Mouse (Mus musculus) layer of hippocampus, adult 2 months (tissue): ENCODE measurements around the gene Polq. TPM values are rescaled to one million over a fixed set of nuclear protein-coding genes. Genes with fewer than 3 reads are reported as not detected.
A peak's percentile ranks its signal among the peaks of the same experiment; 100 is the strongest.

Experiments
- DNase-seq, 2 experiments: peaks; one replicate each; pipeline ENCODE4 v3.0.0; 2022; ENCODE audit warnings: low spot score in 2 of 2
- H3K27ac ChIP-seq: fragments of 200-600 bp; 2 replicates; pipeline ENCODE4 v1.8.1; 2022
- H3K4me3 ChIP-seq: fragments of 200-600 bp; 2 replicates; pipeline ENCODE4 v1.8.1; 2022; ENCODE audit warnings: mild to moderate bottlenecking
- CTCF ChIP-seq: fragments of 200-600 bp; conservative IDR thresholded peaks from 2 replicates; pipeline ENCODE4 v1.8.1; 2022; ENCODE audit warnings: antibody characterized with exemption, mild to moderate bottlenecking, moderate library complexity
- long read RNA-seq, 2 experiments: library from polyadenylated mRNA; stranded (forward); transcript quantifications; one replicate each; pipeline ENCODE4 v2.0.0; 2021; ENCODE audit warnings: borderline mapping rate in 2 of 2
- total RNA-seq, 2 experiments: library from RNA; stranded (reverse); gene quantifications; 2 replicates each; pipeline ENCODE4 v1.2.3; 2021

Gene Polq
- total RNA-seq: 1 to 10 TPM; 1.2 to 2.0 TPM
- long read RNA-seq, experiment 1: 0 reads
- long read RNA-seq, experiment 2: 0 reads

- peak within 1 kb of the TSS; percentile 66 for H3K4me3 ChIP-seq
- peak; percentile 22; the same call in 1 of the 2 replicates for TF ChIP-seq CTCF
- H3K27ac ChIP-seq: peak within 1 kb of the TSS; percentile 87
- peak; percentile 94 to 97 for DNase-seq
Observed at GRCm38 (mm10) chr16:37011061-37011921, at the start of gene Polq. Gene Polq, plus strand, starts transcription at chr16:37011786.

- Histone ChIP-seq H3K4me3 (no peak overlapping the region), H3K27ac (no peak overlapping the region)
- DNase-seq: no peak
- no peak for TF ChIP-seq CTCF
Observed at GRCm38 (mm10) chr16:36963415-36963814, 48.2 kb upstream of the Polq start.

GRCm38 (mm10) chr16:36979127-36979526 lies 32.5 kb upstream of the Polq start:
- Histone ChIP-seq H3K4me3 (no peak overlapping the region), H3K27ac (no peak overlapping the region)
- TF ChIP-seq CTCF: no peak
- DNase-seq: no peak

GRCm38 (mm10) chr16:36983796-36984195 lies 27.8 kb upstream of the Polq start:
- TF ChIP-seq CTCF: no peak
- H3K4me3 ChIP-seq: no peak overlapping the region
- H3K27ac ChIP-seq: no peak overlapping the region
- DNase-seq: no peak

DNA sequence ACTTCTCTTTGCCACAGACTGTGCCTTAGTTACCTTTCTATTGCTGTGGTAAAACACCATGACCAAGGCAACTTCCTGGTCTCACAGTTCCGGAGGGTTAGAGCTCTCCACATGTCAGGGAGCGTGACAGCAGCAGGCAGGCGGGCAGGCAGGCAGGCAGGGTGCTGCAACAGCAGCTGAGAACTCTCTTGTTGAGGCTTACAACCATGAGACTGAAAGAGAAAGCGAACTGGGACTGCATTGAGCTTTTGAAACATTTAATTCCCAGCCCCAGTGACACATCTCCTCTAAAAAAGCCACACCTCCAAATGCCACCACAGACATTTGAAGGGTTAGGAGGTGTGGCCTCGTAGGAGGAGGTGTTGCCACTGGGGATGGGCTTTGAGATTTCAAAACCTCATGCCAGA lies 25.9 kb upstream of the Polq start:
- Histone ChIP-seq H3K4me3 (no peak overlapping the region), H3K27ac (no peak overlapping the region)
- no peak for DNase-seq
- no peak for TF ChIP-seq CTCF

- Histone ChIP-seq H3K4me3 (no peak overlapping the region), H3K27ac (no peak overlapping the region)
- DNase-seq: no peak
- TF ChIP-seq CTCF: no peak
Observed at GRCm38 (mm10) chr16:36987399-36987798, 24.2 kb upstream of the Polq start.

GRCm38 (mm10) chr16:36988066-36988465 lies 23.5 kb upstream of the Polq start:
- Histone ChIP-seq H3K27ac (no peak overlapping the region), H3K4me3 (no peak overlapping the region)
- no peak for DNase-seq
- no peak for TF ChIP-seq CTCF

DNA sequence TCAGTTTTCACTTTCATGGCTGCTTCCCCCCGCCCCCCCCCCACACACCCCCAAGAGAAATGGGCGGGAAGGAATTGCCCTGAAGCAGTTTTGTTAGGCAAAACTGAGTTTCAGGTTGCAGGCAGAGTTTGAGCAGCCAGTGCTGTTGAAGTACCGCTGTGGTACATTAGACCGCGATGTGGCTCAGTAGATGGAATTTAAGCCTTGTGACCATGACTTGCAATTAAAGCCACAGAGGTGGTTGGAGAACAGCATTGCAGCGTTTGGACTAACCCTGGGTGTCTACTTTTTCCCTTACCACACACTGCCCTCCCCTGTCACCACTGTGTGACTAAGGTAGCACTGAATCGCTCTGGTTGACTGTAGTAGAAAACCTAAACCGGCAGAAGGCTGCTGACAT lies 22.1 kb upstream of the Polq start:
- Histone ChIP-seq H3K4me3 (no peak overlapping the region), H3K27ac (no peak overlapping the region)
- no peak for TF ChIP-seq CTCF
- DNase-seq: no peak

DNA sequence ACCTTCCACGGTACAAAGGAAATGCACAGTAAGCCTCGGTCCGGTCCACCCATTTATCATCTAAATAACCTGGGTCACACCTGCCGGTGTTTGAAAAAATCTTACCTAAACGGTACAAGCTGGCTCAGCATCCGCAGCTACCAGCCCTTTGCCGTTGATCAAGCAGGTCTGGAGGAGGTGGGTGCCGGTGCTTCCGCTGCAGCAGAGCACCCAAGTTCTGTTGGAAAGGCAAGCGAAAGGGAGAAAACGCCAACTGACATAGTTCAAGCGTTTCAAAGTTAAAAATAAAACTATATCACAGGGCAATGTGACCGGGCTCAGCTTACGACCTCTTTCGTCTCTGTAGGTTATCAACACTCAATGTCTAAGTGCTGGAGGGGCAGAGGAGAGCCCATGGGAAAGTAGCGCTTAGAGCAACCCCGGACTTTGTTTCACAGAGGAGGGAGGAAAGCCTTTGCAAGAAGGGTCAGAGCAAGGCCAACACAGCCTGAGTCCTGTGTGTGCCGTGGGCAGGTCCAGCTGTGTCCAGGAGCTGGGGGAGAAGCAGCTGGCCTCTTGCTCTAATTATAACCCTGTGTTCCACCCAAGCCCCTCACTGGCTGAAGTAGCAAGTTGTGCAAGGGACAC lies 21.5 kb upstream of the Polq start, which contains the start of gene Fbxo40:
Fbxo40 (minus strand) TSS at position 469 of the 627 bp plus-strand sequence.
- no peak within 1 kb of the TSS for H3K4me3 ChIP-seq
- no peak for DNase-seq
- TF ChIP-seq CTCF: no peak
- H3K27ac ChIP-seq: no peak within 1 kb of the TSS

- Histone ChIP-seq H3K4me3 (no peak overlapping the region), H3K27ac (no peak overlapping the region)
- no peak for DNase-seq
- no peak for TF ChIP-seq CTCF
Observed at GRCm38 (mm10) chr16:36997650-36998049, 13.9 kb upstream of the Polq start.

GRCm38 (mm10) chr16:36999366-36999972 lies 12.1 kb upstream of the Polq start:
- no peak overlapping the region for H3K27ac ChIP-seq
- no peak for TF ChIP-seq CTCF

GRCm38 (mm10) chr16:37009262-37009661 lies 2.3 kb upstream of the Polq start:
- Histone ChIP-seq H3K27ac (no peak overlapping the region), H3K4me3 (no peak overlapping the region)
- TF ChIP-seq CTCF: no peak
- DNase-seq: no peak

More at GRCm38 (mm10) chr16:36999366-36999972, 12.1 kb upstream of the Polq start:
- DNase-seq: no peak
- no peak overlapping the region for H3K4me3 ChIP-seq

GRCm38 (mm10) chr16:37010370-37010769 lies 1.2 kb upstream of the Polq start:
- Histone ChIP-seq H3K27ac (peak overlapping the region; percentile 87; the same call in 1 of the 2 replicates), H3K4me3 (no peak overlapping the region)
- peak; percentile 57 to 60 for DNase-seq
- peak; percentile 84 for TF ChIP-seq CTCF
